15 mouse cellular contexts compared by ENCODE assay signal in genomic region chr4:58890035-58890782, GRCm38 (mm10). TPM values are rescaled to one million over a fixed set of nuclear protein-coding genes. Genes with fewer than 3 reads are reported as not detected.
"Had no signal": no experiment of that assay in that cellular context is flagged by ENCODE, and none has a peak within 500 bp of the region (broad histone marks: within the 10 kb centered on the region; RNA-seq: fewer than 3 reads in every experiment).

No protein-coding gene starts in this region.

- H3K27ac ChIP-seq: intestine, embryonic 15.5 days; limb, embryonic 13.5 days; midbrain, embryonic 15.5 days; neural tube, embryonic 12.5 days; stomach, embryonic 15.5 days had no signal

- H3K27me3 ChIP-seq: intestine, embryonic 15.5 days; limb, embryonic 13.5 days; midbrain, embryonic 15.5 days; neural tube, embryonic 12.5 days; stomach, embryonic 15.5 days had no signal

- ATAC-seq: intestine, embryonic 15.5 days; midbrain, embryonic 15.5 days had no signal

- H3K4me1 ChIP-seq: intestine, embryonic 15.5 days; midbrain, embryonic 15.5 days; neural tube, embryonic 12.5 days; stomach, embryonic 15.5 days had no signal

- H3K4me3 ChIP-seq: intestine, embryonic 15.5 days; limb, embryonic 13.5 days; midbrain, embryonic 15.5 days; neural tube, embryonic 12.5 days; stomach, embryonic 15.5 days had no signal

- DNase-seq: kidney, adult 18-20 months; kidney, postnatal 10 days; kidney, postnatal 4 days; left cerebral cortex, postnatal 4 days; lung, adult 18-20 months; right cerebral cortex, postnatal 14 days; thymus, postnatal 36 days had no signal

- H3K9ac ChIP-seq: intestine, embryonic 15.5 days; limb, embryonic 13.5 days; midbrain, embryonic 15.5 days; neural tube, embryonic 12.5 days; stomach, embryonic 15.5 days had no signal

- H3K36me3 ChIP-seq: intestine, embryonic 15.5 days; limb, embryonic 13.5 days; midbrain, embryonic 15.5 days; neural tube, embryonic 12.5 days; stomach, embryonic 15.5 days had no signal

- H3K9me3 ChIP-seq: intestine, embryonic 15.5 days; limb, embryonic 13.5 days; midbrain, embryonic 15.5 days; neural tube, embryonic 12.5 days; stomach, embryonic 15.5 days had no signal

- H3K4me2 ChIP-seq: intestine, embryonic 15.5 days; limb, embryonic 13.5 days; midbrain, embryonic 11.5 days; midbrain, embryonic 15.5 days; neural tube, embryonic 12.5 days; stomach, embryonic 15.5 days had no signal

RNA-seq across cellular contexts. Expression of gene Zkscan16, which starts 53.2 kb away (rescaled TPM):
- total RNA-seq: megakaryocyte, adult 5-6 weeks; monocyte, adult 5-6 weeks had no signal
